Mouse (Mus musculus): ENCODE measurements around the gene Smim13.

GRCm38 (mm10) chr13:41251667-41252066 lies 2.0 kb downstream of the Smim13 start:
- TF ChIP-seq CTCF (conservative IDR thresholded peaks at IDR 0.05; ENCODE audit: low read length), result no peak
- no peak for TF ChIP-seq POU5F1 (IDR thresholded peaks at IDR 0.05; ENCODE audit: borderline replicate concordance, low read length)
